In the genomic region with DNA sequence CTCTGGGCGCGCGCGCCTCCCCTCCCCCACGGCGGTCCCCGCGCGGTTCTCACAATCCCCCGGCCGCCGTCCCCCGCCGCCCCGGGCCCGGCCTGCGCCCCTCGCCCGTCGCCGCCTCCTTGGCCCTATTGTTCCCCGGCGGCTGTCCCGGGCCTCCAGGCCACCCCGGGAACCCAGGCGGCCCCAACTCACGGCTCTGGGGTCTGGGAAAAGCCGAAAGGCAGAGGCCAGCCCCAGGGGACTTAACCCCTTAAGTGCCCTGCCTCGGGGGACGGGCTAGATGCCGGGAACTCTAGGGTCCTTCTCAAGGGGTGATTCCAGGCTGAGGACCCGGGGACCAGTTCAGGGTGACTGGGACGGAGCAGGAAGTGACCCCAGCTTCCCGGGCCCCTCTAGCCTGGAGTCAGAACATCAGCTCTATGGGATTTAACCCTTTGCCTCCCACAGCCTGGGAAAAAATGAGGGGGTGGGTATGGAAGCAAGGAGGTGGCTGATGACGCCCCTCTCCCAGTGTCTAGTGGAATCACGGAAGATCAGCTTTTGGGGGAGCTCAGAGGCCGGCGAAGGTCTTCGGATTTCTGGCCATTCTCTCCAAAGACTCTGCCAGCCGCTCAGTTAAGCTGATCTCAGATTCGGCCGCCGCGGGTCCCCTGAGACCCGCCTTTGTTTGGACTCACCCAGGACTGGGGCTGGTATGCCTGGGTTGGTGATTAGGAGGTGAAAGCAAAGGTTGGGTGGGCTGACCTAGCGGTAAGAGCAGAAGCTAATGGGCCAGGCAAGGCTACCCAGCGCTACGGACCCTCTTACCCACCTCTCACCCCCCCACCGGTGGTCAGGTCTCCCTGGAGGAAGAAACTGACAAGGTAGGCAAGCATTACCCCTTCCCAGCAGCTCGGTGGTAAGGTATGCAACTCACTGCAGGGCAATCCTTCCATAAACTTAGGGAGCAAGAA, we compare ENCODE assay signal across 8 mouse cellular contexts. TPM values are rescaled to one million over a fixed set of nuclear protein-coding genes. Genes with fewer than 3 reads are reported as not detected.
DNase-seq lines count a peak whose midpoint lies in the region; ATAC-seq and TF ChIP-seq lines count a peak whose summit lies in the region.

A gene (minus strand): TSS at position 907 of the 953 bp plus-strand sequence.

- no peaks in the 10 kb centered on the region for H3K27me3 ChIP-seq in forebrain, postnatal 0 days (ENCODE audit: insufficient read depth, low read length)

- in situ Hi-C loops in ES-E14 (cut with MboI; ENCODE audit: low sequenced_read_pairs in 2 of 2, unreplicated experiment in 2 of 2), result no loop called here

- H3K36me3 ChIP-seq in ES-E14 (ENCODE audit: control insufficient read depth, insufficient read depth, low read length, poor library complexity, severe bottlenecking), result peaks cover 26% of the 10 kb centered on the region
- peaks cover 26% of the 10 kb centered on the region for H3K36me3 ChIP-seq in forebrain, postnatal 0 days (ENCODE audit: insufficient read depth)

- TF ChIP-seq CTCF in forebrain, postnatal 0 days (IDR thresholded peaks at IDR 0.05; ENCODE audit: low read depth), result no peak
- no peak for TF ChIP-seq CTCF in layer of hippocampus, adult 2 months (conservative IDR thresholded peaks at IDR 0.05)
- TF ChIP-seq CTCF in lung, adult 2 months (IDR thresholded peaks at IDR 0.05; ENCODE audit: insufficient read depth, low read length), result no peak
- no peak for TF ChIP-seq CTCF in olfactory bulb, adult 2 months (IDR thresholded peaks at IDR 0.05; ENCODE audit: insufficient read depth, low read depth, low read length)

- ATAC-seq in forebrain, postnatal 0 days, result peak; percentile 94

- no peak for DNase-seq in ES-E14 (ENCODE audit: low read depth, low spot score)
- DNase-seq in cerebellum, adult 11 months, result peak; percentile 68
- peak; percentile 93 for DNase-seq in forebrain, postnatal 0 days
- peak; percentile 67 to 84 for DNase-seq in heart, postnatal 36 days
- DNase-seq in layer of hippocampus, adult 2 months (ENCODE audit: low spot score in 2 of 2), result peak; percentile 78 to 79
- DNase-seq in lung, adult 2 months, result peak; percentile 73
- DNase-seq in thymus, postnatal 14 days, result peak; percentile 72

- intact Hi-C loops in heart, postnatal 36 days (cut with DNase I), result no loop called here

- WGBS in forebrain, postnatal 0 days, result under 1% methylated on average over 42 of the region's 50 CpGs
- under 1% methylated on average over 50 of the region's 50 CpGs for WGBS in lung, adult 2 months
- 2% methylated on average over 41 of the region's 50 CpGs for WGBS in olfactory bulb, adult 2 months

- H3K9ac ChIP-seq in ES-E14 (ENCODE audit: insufficient read depth, low read depth, low read length, poor library complexity, severe bottlenecking), result peak within 1 kb of the TSS; percentile 85
- peak within 1 kb of the TSS; percentile 96 for H3K9ac ChIP-seq in forebrain, postnatal 0 days

- TF ChIP-seq POLR2A in lung, adult 2 months (IDR thresholded peaks at IDR 0.05; ENCODE audit: borderline replicate concordance, extremely low read depth, low read depth, low read length), result peak; percentile 22; the same call in 1 of the 2 replicates
- no peak for TF ChIP-seq POLR2A in olfactory bulb, adult 2 months (IDR thresholded peaks at IDR 0.05; ENCODE audit: insufficient read depth, low read depth, low read length)

- peak within 1 kb of the TSS; percentile 80 to 98 for H3K4me3 ChIP-seq in ES-E14 (ENCODE audit: insufficient read depth in 1 of 2, low read depth in 1 of 2, low read length in 2 of 2, poor library complexity in 1 of 2, severe bottlenecking in 1 of 2)
- H3K4me3 ChIP-seq in forebrain, postnatal 0 days (ENCODE audit: low read depth, low read length), result peak within 1 kb of the TSS; percentile 100
- H3K4me3 ChIP-seq in layer of hippocampus, adult 2 months, result peak within 1 kb of the TSS; percentile 98
- H3K4me3 ChIP-seq in lung, adult 2 months (replicated peaks; ENCODE audit: extremely low read depth, low read depth, low read length), result peak within 1 kb of the TSS; percentile 91
- H3K4me3 ChIP-seq in olfactory bulb, adult 2 months (ENCODE audit: insufficient read depth, low read depth, low read length), result peak within 1 kb of the TSS; percentile 95

- no peak within 1 kb of the TSS; the same call in 1 of the 2 replicates for H3K27ac ChIP-seq in ES-E14 (ENCODE audit: insufficient read depth, low read depth, low read length, poor library complexity, severe bottlenecking)
- H3K27ac ChIP-seq in forebrain, postnatal 0 days (ENCODE audit: low read depth, low read length), result peak within 1 kb of the TSS; percentile 86
- peak within 1 kb of the TSS; percentile 93 for H3K27ac ChIP-seq in layer of hippocampus, adult 2 months
- H3K27ac ChIP-seq in olfactory bulb, adult 2 months (ENCODE audit: insufficient read depth, low read depth, low read length), result peak within 1 kb of the TSS; percentile 74

- H3K4me1 ChIP-seq in ES-E14 (ENCODE audit: control insufficient read depth in 2 of 2, insufficient read depth in 2 of 2, low read length in 2 of 2, poor library complexity in 1 of 2), result peaks cover 0 to 3% of the 10 kb centered on the region in 2 experiments; a peak in 1 of 4 replicates
- H3K4me1 ChIP-seq in forebrain, postnatal 0 days (ENCODE audit: insufficient read depth), result peaks cover 21% of the 10 kb centered on the region
- 0 out of 2 replicates have a peak, but pooled peaks cover 7% of the 10 kb centered on the region for H3K4me1 ChIP-seq in lung, adult 2 months (ENCODE audit: control insufficient read depth, insufficient read depth, low read length)
- peaks cover 20% of the 10 kb centered on the region for H3K4me1 ChIP-seq in olfactory bulb, adult 2 months (ENCODE audit: control insufficient read depth, insufficient read depth, low read length)

- peaks cover 18% of the 10 kb centered on the region for H3K9me3 ChIP-seq in ES-E14 (ENCODE audit: control insufficient read depth, insufficient read depth, low read depth, low read length)
- no peaks in the 10 kb centered on the region for H3K9me3 ChIP-seq in forebrain, postnatal 0 days (ENCODE audit: low read length)

- peak within 1 kb of the TSS; percentile 88 for H3K4me2 ChIP-seq in forebrain, postnatal 0 days (ENCODE audit: low read depth)

TF ChIP-seq in ES-E14, 5 proteins besides CTCF, POLR2A, EP300 and RAD21:
- TF ChIP-seq HCFC1 (IDR thresholded peaks at IDR 0.05; ENCODE audit: borderline replicate concordance, insufficient read depth, low read length), result peak; percentile 38; the same call in 1 of the 2 replicates
- no peak for TF ChIP-seq CHD2 (IDR thresholded peaks at IDR 0.05; ENCODE audit: low read depth, low read length)

RNA-seq across cellular contexts. Expression of the gene that starts here (rescaled TPM):
- total RNA-seq in ES-E14 (2012; rRNA removed), result 2.1 and 2.9 TPM in 2 replicates
- 27.6 and 35.7 TPM in 2 replicates for total RNA-seq in forebrain, postnatal 0 days (2014; rRNA removed)
- 9.6 and 10.5 TPM in 2 replicates for polyA plus RNA-seq in forebrain, postnatal 0 days (2015; fragmentation: Nextera tagmentation; extraction: Ambion mirVana)
- total RNA-seq in heart, postnatal 36 days (2021), result 10 to 100 TPM; 18.1 to 22.4 TPM
- 10 to 100 TPM; 21.8 to 22.5 TPM for total RNA-seq in layer of hippocampus, adult 2 months (2021)
- polyA plus RNA-seq in lung, adult 2 months (2012; rRNA removed), result 13.9 and 15.4 TPM in 2 replicates
- polyA plus RNA-seq in olfactory bulb, adult 2 months (2012; ENCODE audit: insufficient read depth, insufficient read length, low replicate concordance, missing spikeins), result not detected in 2 replicates

Comparison
In these comparisons a context has a peak if more than half of its experiments do, and no peak if none do; other contexts are left out.
1. RNA of the gene that starts here (polyA plus RNA-seq): 13.9 to 15.4 TPM in lung, adult 2 months and 9.6 to 10.5 TPM in forebrain, postnatal 0 days; not detected in olfactory bulb, adult 2 months; every median in the first group is over 10 times any median in the second.
2. Peak in every context shown above with its lines, with median percentiles within 50 percentile points of each other: H3K4me3 ChIP-seq.